Mouse (Mus musculus): ENCODE results near the gene Trmt2b. TPM values are rescaled to one million over a fixed set of nuclear protein-coding genes. Genes with fewer than 3 reads are reported as not detected.
"Not testable (repeated sequence)": the region's sequence is repeated elsewhere in the genome, so short reads cannot be mapped to it uniquely, and the experiment has no call there.

Trmt2b gene
- polyA plus RNA-seq, 1 experiment from 2014 or later: 7.1 TPM

DNA sequence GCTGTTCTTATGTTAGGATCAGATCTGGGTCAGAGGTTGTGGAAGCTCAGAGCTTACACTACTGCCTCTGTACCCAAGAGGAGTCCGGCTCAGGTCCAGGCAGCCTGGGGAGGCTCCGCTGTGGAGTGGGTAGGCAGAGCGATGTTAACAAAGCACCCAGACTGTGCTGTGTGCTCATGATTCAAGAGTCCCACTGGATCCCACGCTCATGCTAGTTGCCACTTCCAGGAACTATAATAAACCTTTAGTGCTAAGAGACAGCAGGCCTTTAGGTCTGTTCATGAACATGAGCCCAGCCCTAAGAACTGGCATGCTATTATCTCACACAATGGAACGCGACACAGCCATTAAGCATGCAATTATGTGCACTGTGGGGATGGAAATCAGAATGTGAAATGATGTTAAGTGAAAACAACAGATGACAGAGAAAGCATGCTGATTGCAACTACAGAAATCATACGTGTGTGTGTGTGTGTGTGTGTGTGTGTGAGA is 65.6 kb downstream of the Trmt2b start:
- Histone ChIP-seq H3K27me3 (replicated peaks) (no peaks in the 10 kb centered on the region), H3K27ac (replicated peaks) (no peak overlapping the region), H3K4me3 (replicated peaks) (no peak overlapping the region), H3K36me3 (no peaks in the 10 kb centered on the region), H3K4me2 (no peak overlapping the region), H3K9me3 (replicated peaks) (no peaks in the 10 kb centered on the region), H3K9ac (replicated peaks) (no peak overlapping the region), H3K4me1 (no peaks in the 10 kb centered on the region)
- WGBS: 45% methylated on average over 7 of the region's 7 CpGs
- no peak for ATAC-seq (ENCODE audit: low FRiP score)

DNA sequence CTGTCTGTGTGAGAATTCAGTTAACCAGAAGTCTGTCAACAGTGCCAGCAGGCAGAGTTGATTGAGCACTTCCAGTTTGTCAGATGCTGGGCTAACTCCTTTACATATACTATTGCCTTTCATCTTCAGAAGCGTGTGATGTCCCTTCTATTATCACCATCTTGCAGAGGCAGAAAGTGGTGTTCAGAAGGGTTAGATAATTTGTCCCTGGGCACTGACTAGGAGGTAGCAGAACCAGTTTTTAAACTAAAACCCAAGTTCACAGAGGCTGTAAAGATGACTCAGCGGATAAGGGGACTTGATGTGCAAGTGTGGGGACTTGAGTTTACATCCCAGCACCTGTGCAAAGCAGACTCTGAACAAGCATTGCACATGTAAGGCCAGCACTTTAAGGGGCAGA is 68.3 kb downstream of the Trmt2b start:
- ATAC-seq (ENCODE audit: low FRiP score): no peak
- Histone ChIP-seq H3K27ac (replicated peaks) (no peak overlapping the region), H3K36me3 (no peaks in the 10 kb centered on the region), H3K9me3 (replicated peaks) (no peaks in the 10 kb centered on the region), H3K9ac (replicated peaks) (no peak overlapping the region), H3K4me1 (no peaks in the 10 kb centered on the region), H3K4me3 (replicated peaks) (no peak overlapping the region), H3K27me3 (replicated peaks) (no peaks in the 10 kb centered on the region), H3K4me2 (no peak overlapping the region)
- WGBS: 85% methylated on average over 2 of the region's 2 CpGs

- not testable (repeated sequence) for H3K9ac ChIP-seq (replicated peaks); H3K36me3 ChIP-seq; H3K9me3 ChIP-seq (replicated peaks); ATAC-seq (ENCODE audit: low FRiP score); H3K27ac ChIP-seq (replicated peaks); H3K4me1 ChIP-seq; H3K27me3 ChIP-seq (replicated peaks); H3K4me3 ChIP-seq (replicated peaks); H3K4me2 ChIP-seq
- 94% methylated on average over 9 of the region's 9 CpGs for WGBS
Observed at GRCm38 (mm10) chrX:134187201-134187600, 89.6 kb downstream of the Trmt2b start, which contains the start of gene Arl13a. Gene Arl13a, plus strand, starts transcription at chrX:134187501.

- H3K9me3 ChIP-seq (replicated peaks): no peaks in the 10 kb centered on the region
- no peak overlapping the region for H3K4me2 ChIP-seq
- no peak for ATAC-seq (ENCODE audit: low FRiP score)
- no peak overlapping the region for H3K4me3 ChIP-seq (replicated peaks)
- H3K4me1 ChIP-seq: no peaks in the 10 kb centered on the region
- H3K27me3 ChIP-seq (replicated peaks): no peaks in the 10 kb centered on the region
- H3K9ac ChIP-seq (replicated peaks): no peak overlapping the region
- no peaks in the 10 kb centered on the region for H3K36me3 ChIP-seq
- 96% methylated on average over 1 of the region's 1 CpGs for WGBS
- no peak overlapping the region for H3K27ac ChIP-seq (replicated peaks)
Observed at GRCm38 (mm10) chrX:134174699-134175098, 102.1 kb downstream of the Trmt2b start.

Other genes starting within 250 kb of the Trmt2b start
- 67.0 and 68.9 TPM in 2 replicates for gene Cstf2, start 217.8 kb downstream of the Trmt2b start, polyA plus RNA-seq (2015; fragmentation: Nextera tagmentation; extraction: Ambion mirVana)
- gene Xkrx, start 114.9 kb downstream of the Trmt2b start, polyA plus RNA-seq (2015; fragmentation: Nextera tagmentation; extraction: Ambion mirVana): 1.1 and 1.2 TPM in 2 replicates
- not detected in 2 replicates for gene Arl13a, start 89.5 kb downstream of the Trmt2b start, polyA plus RNA-seq (2015; fragmentation: Nextera tagmentation; extraction: Ambion mirVana)
- 0.26 and 0.32 TPM in 2 replicates for gene Nox1, start 55.0 kb downstream of the Trmt2b start, polyA plus RNA-seq (2015; fragmentation: Nextera tagmentation; extraction: Ambion mirVana)
- 104 and 132 TPM in 2 replicates for gene Tmem35a, start 18.2 kb upstream of the Trmt2b start, polyA plus RNA-seq (2015; fragmentation: Nextera tagmentation; extraction: Ambion mirVana)
- gene Cenpi, start 31.1 kb upstream of the Trmt2b start, polyA plus RNA-seq (2015; fragmentation: Nextera tagmentation; extraction: Ambion mirVana): 5.9 and 11.3 TPM in 2 replicates
- gene Drp2, start 127.6 kb upstream of the Trmt2b start, polyA plus RNA-seq (2015; fragmentation: Nextera tagmentation; extraction: Ambion mirVana): 16.5 and 18.7 TPM in 2 replicates
- 0.15 and 0.28 TPM in 2 replicates for gene Taf7l, start 199.5 kb upstream of the Trmt2b start, polyA plus RNA-seq (2015; fragmentation: Nextera tagmentation; extraction: Ambion mirVana)